Mouse (Mus musculus) CD4-positive, CD25-positive, alpha-beta regulatory T cell, adult 4 months (primary cell): ENCODE results near the gene Sfta2. TPM values are rescaled to one million over a fixed set of nuclear protein-coding genes. Genes with fewer than 3 reads are reported as not detected.

Experiments used
- ATAC-seq: one replicate; pipeline ENCODE4 v1.8.0; 2017
- polyA plus RNA-seq, 2 experiments: library from polyadenylated mRNA; unstranded; fragments of 100-300 nt; shearing (Covaris generic); gene quantifications; one replicate each; pipeline ENCODE4 v1.2.1; 2017

The Sfta2 gene
- polyA plus RNA-seq, result not detected

GRCm38 (mm10) chr17:35601249-35601648 is at the start of gene Sfta2:
TSS of gene Sfta2 (plus strand) at chr17:35601549.
- ATAC-seq, result no peak

GRCm38 (mm10) chr17:35551881-35552414 is 49.4 kb upstream of the Sfta2 start, which contains the start of gene Cdsn:
TSS of gene Cdsn (plus strand) at chr17:35552128.
- no peak for ATAC-seq

GRCm38 (mm10) chr17:35554321-35554720 is 47.0 kb upstream of the Sfta2 start:
- ATAC-seq, result no peak

- ATAC-seq, result no peak
Observed at GRCm38 (mm10) chr17:35554761-35555397, 46.5 kb upstream of the Sfta2 start.

- ATAC-seq, result no peak
Observed at GRCm38 (mm10) chr17:35556186-35556765, 45.1 kb upstream of the Sfta2 start.

GRCm38 (mm10) chr17:35556812-35557211 is 44.5 kb upstream of the Sfta2 start:
- no peak for ATAC-seq

GRCm38 (mm10) chr17:35557351-35557750 is 44.0 kb upstream of the Sfta2 start:
- no peak for ATAC-seq

GRCm38 (mm10) chr17:35558216-35558615 is 43.1 kb upstream of the Sfta2 start:
- no peak for ATAC-seq

- ATAC-seq, result no peak
Observed at GRCm38 (mm10) chr17:35567150-35567549, 34.2 kb upstream of the Sfta2 start, which contains the start of gene 2300002M23Rik. TSS of gene 2300002M23Rik (plus strand) at chr17:35567450.

GRCm38 (mm10) chr17:35567767-35568166 is 33.6 kb upstream of the Sfta2 start:
- ATAC-seq, result no peak

- no peak for ATAC-seq
Observed at GRCm38 (mm10) chr17:35569091-35569944, 32.0 kb upstream of the Sfta2 start.

- ATAC-seq, result no peak
Observed at GRCm38 (mm10) chr17:35570836-35571235, 30.5 kb upstream of the Sfta2 start.

GRCm38 (mm10) chr17:35571477-35571876 is 29.9 kb upstream of the Sfta2 start:
- no peak for ATAC-seq

- ATAC-seq, result peak; percentile 74
Observed at GRCm38 (mm10) chr17:35578211-35578610, 23.1 kb upstream of the Sfta2 start.

GRCm38 (mm10) chr17:35582900-35583299 is 18.4 kb upstream of the Sfta2 start:
- no peak for ATAC-seq

GRCm38 (mm10) chr17:35584330-35584937 is 16.9 kb upstream of the Sfta2 start:
- peak; percentile 64 for ATAC-seq

- no peak for ATAC-seq
Observed at GRCm38 (mm10) chr17:35587291-35587690, 14.1 kb upstream of the Sfta2 start.

- no peak for ATAC-seq
Observed at GRCm38 (mm10) chr17:35588387-35588786, 13.0 kb upstream of the Sfta2 start.

- ATAC-seq, result peak; percentile 71
Observed at GRCm38 (mm10) chr17:35590410-35591218, 10.7 kb upstream of the Sfta2 start.

- ATAC-seq, result no peak
Observed at GRCm38 (mm10) chr17:35591219-35591578, 10.2 kb upstream of the Sfta2 start.

- no peak for ATAC-seq
Observed at GRCm38 (mm10) chr17:35591731-35592130, 9.6 kb upstream of the Sfta2 start.

- ATAC-seq, result no peak
Observed at GRCm38 (mm10) chr17:35592131-35592530, 9.2 kb upstream of the Sfta2 start.
